Mouse (Mus musculus): ENCODE measurements around the gene Crym.

Gene Crym

GRCm38 (mm10) chr7:120201771-120202170 lies at the start of gene Crym:
Gene Crym, minus strand, starts transcription at chr7:120202111.
- no peak for DNase-seq (ENCODE audit: low spot score)

- no peak for DNase-seq (ENCODE audit: low spot score)
Observed at GRCm38 (mm10) chr7:120241092-120241491, 39.2 kb upstream of the Crym start.

- no peak for DNase-seq (ENCODE audit: low spot score)
Observed at GRCm38 (mm10) chr7:120228541-120228940, 26.6 kb upstream of the Crym start.

GRCm38 (mm10) chr7:120205989-120206388 lies 4.1 kb upstream of the Crym start:
- no peak for DNase-seq (ENCODE audit: low spot score)

GRCm38 (mm10) chr7:120203789-120204188 lies 1.9 kb upstream of the Crym start, which contains the start of gene Abca14:
Gene Abca14, plus strand, starts transcription at chr7:120203961.
- peak; percentile 48 for DNase-seq (ENCODE audit: low spot score)

DNA sequence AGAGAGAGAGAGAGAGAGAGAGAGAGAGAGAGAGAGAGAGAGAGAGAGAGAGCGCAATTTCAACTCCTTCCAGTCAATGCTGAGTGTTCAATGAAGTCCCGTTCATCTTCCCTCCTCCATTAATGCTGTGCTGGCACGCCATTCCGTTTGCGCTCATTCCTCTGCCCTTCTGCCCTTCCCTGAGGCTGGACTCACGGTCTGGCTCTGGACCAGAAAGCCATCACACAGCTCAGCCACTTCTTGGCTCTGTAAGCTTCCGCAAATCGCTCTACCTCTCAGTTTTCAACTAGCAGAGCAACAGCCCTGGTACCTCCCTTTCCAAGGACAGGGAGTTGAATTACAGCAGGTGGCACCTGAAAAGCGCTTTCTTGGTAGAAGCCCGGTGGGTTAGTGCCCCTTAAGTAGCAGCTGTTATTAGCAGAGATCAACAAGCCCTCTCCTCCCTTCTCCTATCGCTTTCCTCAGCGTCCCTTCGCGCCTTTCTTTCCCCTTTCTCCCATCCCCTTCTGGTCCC lies 623 bp downstream of the Crym start:
- DNase-seq (ENCODE audit: low spot score) = no peak

DNA sequence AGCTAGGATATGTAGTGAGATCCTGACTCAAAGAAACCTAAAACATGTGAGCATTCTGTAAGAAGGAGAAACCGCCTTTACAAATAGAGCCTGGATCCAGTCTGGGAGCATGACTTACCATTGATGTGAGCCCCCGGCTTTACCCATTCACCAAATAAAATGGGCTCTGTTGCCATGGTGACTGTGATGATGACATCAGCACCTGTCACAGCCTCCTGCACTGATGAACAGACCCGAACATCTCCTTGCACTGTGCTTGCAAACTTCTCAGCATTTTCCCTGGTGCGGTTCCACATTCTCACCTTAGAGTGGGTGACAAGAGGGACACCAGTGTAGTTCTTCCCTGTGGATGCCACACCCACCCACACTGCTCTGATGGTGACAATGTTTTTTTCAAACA lies 6.7 kb downstream of the Crym start:
- DNase-seq (ENCODE audit: low spot score) = no peak

DNA sequence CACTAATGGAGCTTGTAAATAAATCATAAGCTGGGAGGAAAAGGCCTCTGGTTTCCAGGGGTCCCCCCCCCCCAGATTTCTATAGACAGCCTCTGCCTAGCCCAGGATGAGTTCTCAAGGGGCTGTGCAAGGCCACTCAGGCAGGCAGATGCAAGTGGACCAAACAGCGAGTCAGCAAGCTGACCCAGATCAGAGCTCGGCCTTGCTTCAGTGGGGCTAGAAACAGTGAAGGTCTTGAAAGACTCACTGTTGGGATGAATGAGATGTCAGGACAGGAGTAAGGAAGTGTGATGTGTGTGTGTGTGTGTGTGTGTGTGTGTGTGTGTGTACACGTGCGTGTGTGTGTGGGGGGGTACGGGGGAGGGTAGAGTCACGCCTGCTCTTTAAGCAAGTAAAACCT lies 9.1 kb downstream of the Crym start:
- no peak for DNase-seq (ENCODE audit: low spot score)

GRCm38 (mm10) chr7:120192207-120192606 lies 9.7 kb downstream of the Crym start:
- no peak for DNase-seq (ENCODE audit: low spot score)

GRCm38 (mm10) chr7:120190150-120190665 lies 11.7 kb downstream of the Crym start:
- no peak for DNase-seq (ENCODE audit: low spot score)

DNA sequence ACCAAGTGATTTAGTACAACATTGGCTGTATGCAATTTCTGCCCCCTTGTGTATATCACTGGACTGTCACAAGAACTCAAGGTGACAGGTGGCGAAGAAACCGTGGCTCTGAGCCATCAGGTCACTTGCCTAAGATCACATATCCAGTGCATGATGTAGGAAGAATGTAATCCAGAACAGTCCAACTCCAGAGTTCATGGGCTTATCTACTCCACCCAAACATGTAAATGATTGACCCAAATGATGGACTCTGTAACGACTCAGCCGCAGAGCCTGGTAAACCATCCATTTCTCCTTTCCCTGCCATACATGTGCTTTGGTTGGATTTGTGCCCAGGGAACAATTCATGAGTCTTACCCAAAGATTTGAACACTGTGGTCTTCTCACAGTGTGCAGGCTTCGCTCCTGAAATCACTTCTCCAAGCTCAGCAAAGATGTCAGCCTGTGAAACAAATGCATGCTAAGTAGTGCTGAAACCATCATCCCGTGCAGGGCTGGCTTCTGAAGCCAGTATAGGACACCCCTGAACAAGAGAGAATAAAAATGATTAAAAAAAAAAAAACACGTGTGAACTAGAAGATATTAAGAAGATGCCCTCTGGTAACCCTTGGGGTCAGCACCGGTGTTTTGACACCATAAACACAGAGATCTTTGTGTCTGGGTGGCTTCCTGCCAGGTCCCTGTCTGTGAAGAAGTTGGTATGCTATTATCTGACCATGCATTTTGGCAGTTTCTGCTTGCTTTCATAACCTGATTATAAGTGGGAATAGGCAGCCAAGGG lies 12.4 kb downstream of the Crym start:
- no peak for DNase-seq (ENCODE audit: low spot score)

DNA sequence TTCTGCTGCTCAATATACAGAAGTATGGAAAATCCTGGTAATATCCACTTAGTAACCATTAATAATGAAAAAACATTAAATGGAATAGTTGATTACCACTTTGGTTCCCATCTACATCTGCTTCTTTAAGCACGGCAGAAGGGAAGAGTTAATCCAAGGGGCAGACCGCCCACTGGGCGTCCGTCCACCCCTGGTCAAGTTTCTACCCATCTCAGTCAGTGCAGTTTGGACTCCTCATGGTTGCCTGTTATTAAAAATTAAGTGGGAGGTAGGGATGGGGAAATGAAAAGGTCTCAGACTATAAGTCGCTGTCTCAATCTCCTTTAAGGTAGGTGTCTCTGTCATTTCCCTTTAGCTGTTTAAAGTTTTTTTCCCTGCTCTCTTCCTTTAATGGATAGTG lies 13.0 kb downstream of the Crym start:
- DNase-seq (ENCODE audit: low spot score) = no peak

GRCm38 (mm10) chr7:120182891-120183290 lies 19.0 kb downstream of the Crym start:
- no peak for DNase-seq (ENCODE audit: low spot score)

DNA sequence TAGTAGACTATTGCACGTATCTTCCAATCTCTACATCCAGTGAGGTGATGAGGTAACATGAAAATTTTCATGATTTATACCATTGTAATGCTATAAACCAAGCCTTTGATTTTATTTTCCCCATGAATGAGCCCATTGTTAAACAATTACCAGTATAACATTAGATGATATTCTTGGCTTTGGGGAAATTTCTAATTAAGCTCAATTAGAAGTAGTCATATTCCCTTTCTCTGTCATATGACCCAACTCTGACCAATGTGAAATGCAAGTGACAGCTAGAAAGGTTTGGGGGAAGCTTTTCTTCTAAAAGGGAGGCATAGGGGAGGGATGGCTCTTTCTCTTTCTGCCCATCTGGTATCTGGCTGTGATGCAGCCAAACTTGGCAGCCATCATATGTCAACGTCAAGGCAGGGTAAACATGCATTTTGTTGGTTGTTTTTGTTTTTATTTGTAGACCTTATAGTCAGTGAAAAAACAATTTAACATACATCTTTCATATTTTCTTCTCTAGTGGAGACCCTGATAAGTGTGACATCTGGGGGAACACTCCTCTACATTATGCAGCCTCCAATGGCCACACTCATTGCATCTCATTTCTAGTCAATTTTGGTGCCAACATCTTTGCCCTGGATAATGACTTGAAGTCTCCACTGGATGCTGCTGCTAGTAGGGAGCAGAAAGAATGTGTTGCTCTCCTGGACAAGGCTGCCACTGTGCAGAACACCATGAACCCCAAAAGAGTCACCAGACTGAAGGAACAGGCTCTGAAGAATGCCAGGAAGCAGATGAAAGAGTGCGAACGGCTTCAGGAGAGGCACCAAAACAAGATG lies 20.3 kb downstream of the Crym start:
- no peak for DNase-seq (ENCODE audit: low spot score)

DNA sequence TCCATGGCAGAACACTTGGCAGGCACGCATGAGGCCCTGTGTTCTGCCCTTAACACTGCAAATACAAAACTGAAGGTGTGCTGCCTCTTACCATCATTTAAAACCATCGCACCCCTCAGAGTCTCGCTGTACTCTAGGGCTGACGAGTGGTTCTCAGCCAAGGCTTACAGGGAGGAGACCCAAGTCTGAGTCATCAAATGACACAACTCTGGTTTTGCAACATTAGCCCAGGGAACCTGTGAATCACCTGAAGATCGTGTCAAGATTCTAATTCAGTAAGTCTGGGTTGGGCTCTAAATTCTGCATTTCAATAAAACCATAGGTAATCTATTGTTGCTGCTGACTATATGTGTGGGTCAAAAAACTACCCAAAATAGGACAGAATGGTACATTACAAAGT lies 21.4 kb downstream of the Crym start:
- DNase-seq (ENCODE audit: low spot score) = no peak

- no peak for DNase-seq (ENCODE audit: low spot score)
Observed at GRCm38 (mm10) chr7:120178935-120179334, 23.0 kb downstream of the Crym start.

DNA sequence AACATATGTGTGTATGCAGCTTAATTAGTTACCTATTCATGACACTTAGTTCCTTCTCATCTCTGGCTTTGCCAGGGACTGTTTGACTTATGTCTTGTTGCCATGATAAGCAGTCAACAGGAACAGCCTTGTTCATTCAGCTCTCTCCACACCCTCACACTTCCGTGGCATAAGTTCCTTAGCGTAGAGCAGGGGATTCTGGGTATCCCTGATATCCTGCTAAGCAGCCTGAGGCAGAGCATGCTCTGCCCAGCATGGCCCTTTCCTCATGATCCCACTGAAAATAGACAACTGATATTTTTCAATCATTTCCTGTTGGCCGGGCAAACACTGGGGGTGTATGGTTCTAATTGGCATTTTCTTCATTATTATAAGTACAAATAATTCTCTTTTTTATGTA lies 24.3 kb downstream of the Crym start:
- no peak for DNase-seq (ENCODE audit: low spot score)

GRCm38 (mm10) chr7:120174723-120175504 lies 27.0 kb downstream of the Crym start:
- DNase-seq (ENCODE audit: low spot score) = no peak

- DNase-seq (ENCODE audit: low spot score) = no peak
Observed at GRCm38 (mm10) chr7:120173603-120174244, 28.2 kb downstream of the Crym start, which contains the start of gene Anks4b. Gene Anks4b, plus strand, starts transcription at chr7:120173858.

- no peak for DNase-seq (ENCODE audit: low spot score)
Observed at GRCm38 (mm10) chr7:120172188-120172700, 29.7 kb downstream of the Crym start.

GRCm38 (mm10) chr7:120163581-120164251 lies 38.2 kb downstream of the Crym start:
- DNase-seq (ENCODE audit: low spot score) = no peak
